ENCODE assay signal across 14 mouse cellular contexts in genomic region chr4:123589496-123589895, GRCm38 (mm10).
DNase-seq lines count a peak whose midpoint lies in the region; ATAC-seq and TF ChIP-seq lines count a peak whose summit lies in the region.
"Had no signal": no experiment of that assay in that cellular context is flagged by ENCODE, and none has a peak within 500 bp of the region (broad histone marks: within the 10 kb centered on the region; RNA-seq: fewer than 3 reads in every experiment).

No protein-coding gene starts in this region.

- no peak for ATAC-seq in heart, postnatal 0 days (ENCODE audit: insufficient read depth, low read depth)
- no peak for ATAC-seq in lung, embryonic 16.5 days (ENCODE audit: low read depth)
- no peak for ATAC-seq in kidney, embryonic 15.5 days (replicated peaks; ENCODE audit: low FRiP score)
- ATAC-seq in stomach, embryonic 14.5 days (ENCODE audit: insufficient number of reproducible peaks, insufficient read depth, low FRiP score, low read depth): no peak

- no peak for TF ChIP-seq POLR2A in lung, adult 2 months (IDR thresholded peaks at IDR 0.05; ENCODE audit: borderline replicate concordance, extremely low read depth, low read depth, low read length)

- TF ChIP-seq EP300 in heart, postnatal 0 days (IDR thresholded peaks at IDR 0.05; ENCODE audit: low read depth): no peak

- no peaks in the 10 kb centered on the region for H3K36me3 ChIP-seq in heart, postnatal 0 days (replicated peaks; ENCODE audit: control insufficient read depth, insufficient read depth, low read length)
- no peaks in the 10 kb centered on the region for H3K36me3 ChIP-seq in lung, embryonic 16.5 days (ENCODE audit: control insufficient read depth, insufficient read depth, low read length)
- no peaks in the 10 kb centered on the region for H3K36me3 ChIP-seq in kidney, embryonic 15.5 days
- no peaks in the 10 kb centered on the region for H3K36me3 ChIP-seq in stomach, embryonic 14.5 days (ENCODE audit: control insufficient read depth, insufficient read depth, low read length)
- H3K36me3 ChIP-seq: hindbrain, embryonic 15.5 days had no signal

- WGBS in heart, postnatal 0 days: 71% methylated on average over 3 of the region's 3 CpGs
- WGBS in lung, embryonic 16.5 days: 61% methylated on average over 3 of the region's 3 CpGs
- 48% methylated on average over 3 of the region's 3 CpGs for WGBS in lung, adult 2 months
- 75% methylated on average over 3 of the region's 3 CpGs for WGBS in kidney, embryonic 15.5 days
- WGBS in stomach, embryonic 14.5 days: 71% methylated on average over 3 of the region's 3 CpGs

- no peak overlapping the region for H3K4me3 ChIP-seq in heart, postnatal 0 days (ENCODE audit: low read depth, low read length)
- no peak overlapping the region for H3K4me3 ChIP-seq in lung, embryonic 16.5 days (ENCODE audit: low read length)
- H3K4me3 ChIP-seq in lung, adult 2 months (replicated peaks; ENCODE audit: extremely low read depth, low read depth, low read length): no peak overlapping the region
- H3K4me3 ChIP-seq in kidney, embryonic 15.5 days (replicated peaks): no peak overlapping the region
- no peak overlapping the region for H3K4me3 ChIP-seq in stomach, embryonic 14.5 days (ENCODE audit: low read depth, low read length)
- H3K4me3 ChIP-seq: hindbrain, embryonic 15.5 days had no signal

- no peak overlapping the region for H3K9ac ChIP-seq in heart, postnatal 0 days (replicated peaks; ENCODE audit: low read depth, low read length)
- no peak overlapping the region for H3K9ac ChIP-seq in lung, embryonic 16.5 days (ENCODE audit: low read length)
- H3K9ac ChIP-seq in kidney, embryonic 15.5 days: no peak overlapping the region
- H3K9ac ChIP-seq in stomach, embryonic 14.5 days (replicated peaks; ENCODE audit: low read depth, low read length): no peak overlapping the region
- H3K9ac ChIP-seq: hindbrain, embryonic 15.5 days had no signal

- peak overlapping the region; percentile 56; the same call in 1 of the 2 replicates for H3K27ac ChIP-seq in heart, postnatal 0 days (ENCODE audit: low read depth)
- H3K27ac ChIP-seq in lung, embryonic 16.5 days (ENCODE audit: low read length): peak overlapping the region; percentile 63
- 0 out of 2 replicates have a peak overlapping the region, but pooled peaks have one; percentile 71 for H3K27ac ChIP-seq in kidney, embryonic 15.5 days
- H3K27ac ChIP-seq in stomach, embryonic 14.5 days (ENCODE audit: low read length): peak overlapping the region; percentile 28; the same call in 1 of the 2 replicates
- H3K27ac ChIP-seq: hindbrain, embryonic 15.5 days; macrophage had no signal

- H3K4me1 ChIP-seq in heart, postnatal 0 days (ENCODE audit: control insufficient read depth, insufficient read depth): peaks cover 21% of the 10 kb centered on the region
- H3K4me1 ChIP-seq in lung, embryonic 16.5 days (replicated peaks; ENCODE audit: control insufficient read depth, insufficient read depth, low read length): peaks cover 43% of the 10 kb centered on the region
- H3K4me1 ChIP-seq in lung, adult 2 months (ENCODE audit: control insufficient read depth, insufficient read depth, low read length): peaks cover 14% of the 10 kb centered on the region
- peaks cover 48% of the 10 kb centered on the region for H3K4me1 ChIP-seq in kidney, embryonic 15.5 days
- H3K4me1 ChIP-seq in stomach, embryonic 14.5 days (ENCODE audit: control insufficient read depth, insufficient read depth, low read length): peaks cover 22% of the 10 kb centered on the region

- DNase-seq in heart, postnatal 0 days (ENCODE audit: low spot score): no peak
- DNase-seq in heart, adult 9 months (ENCODE audit: low spot score in 2 of 2): no peak
- no peak for DNase-seq in lung, adult 2 months
- no peak for DNase-seq in right cerebral cortex, postnatal 25 days
- DNase-seq in adipocyte (ENCODE audit: low spot score): no peak
- DNase-seq: cerebellum, adult 11 months; gastrocnemius, postnatal 10 days; layer of hippocampus, adult 9-11 months; spleen, adult 18-20 months had no signal

- H3K4me2 ChIP-seq in heart, postnatal 0 days (ENCODE audit: low read depth, low read length): no peak overlapping the region
- no peak overlapping the region for H3K4me2 ChIP-seq in lung, embryonic 16.5 days (ENCODE audit: low read depth, low read length)
- H3K4me2 ChIP-seq in kidney, embryonic 15.5 days: no peak overlapping the region
- no peak overlapping the region for H3K4me2 ChIP-seq in stomach, embryonic 14.5 days (replicated peaks; ENCODE audit: low read depth, low read length)
- H3K4me2 ChIP-seq: hindbrain, embryonic 15.5 days had no signal

- no peak for TF ChIP-seq CTCF in heart, postnatal 0 days (IDR thresholded peaks at IDR 0.05; ENCODE audit: low read depth)
- TF ChIP-seq CTCF in lung, adult 2 months (IDR thresholded peaks at IDR 0.05; ENCODE audit: insufficient read depth, low read length): no peak

- H3K27me3 ChIP-seq in heart, postnatal 0 days (ENCODE audit: control insufficient read depth, insufficient read depth, low read length): no peaks in the 10 kb centered on the region
- H3K27me3 ChIP-seq in lung, embryonic 16.5 days (ENCODE audit: control insufficient read depth, insufficient read depth, low read depth, low read length): no peaks in the 10 kb centered on the region
- no peaks in the 10 kb centered on the region for H3K27me3 ChIP-seq in kidney, embryonic 15.5 days
- no peaks in the 10 kb centered on the region for H3K27me3 ChIP-seq in stomach, embryonic 14.5 days (ENCODE audit: control insufficient read depth, insufficient read depth, low read length)
- H3K27me3 ChIP-seq: hindbrain, embryonic 15.5 days had no signal

- H3K9me3 ChIP-seq in heart, postnatal 0 days (replicated peaks; ENCODE audit: control insufficient read depth, low read length): no peaks in the 10 kb centered on the region
- H3K9me3 ChIP-seq in lung, embryonic 16.5 days (ENCODE audit: control insufficient read depth, low read length): no peaks in the 10 kb centered on the region
- H3K9me3 ChIP-seq in kidney, embryonic 15.5 days (replicated peaks): no peaks in the 10 kb centered on the region
- H3K9me3 ChIP-seq in stomach, embryonic 14.5 days (ENCODE audit: control insufficient read depth, low read depth, low read length): no peaks in the 10 kb centered on the region
- H3K9me3 ChIP-seq: hindbrain, embryonic 15.5 days had no signal
